Mouse (Mus musculus): Measurements from ENCODE around the gene Nfasc.

Nfasc gene

DNA sequence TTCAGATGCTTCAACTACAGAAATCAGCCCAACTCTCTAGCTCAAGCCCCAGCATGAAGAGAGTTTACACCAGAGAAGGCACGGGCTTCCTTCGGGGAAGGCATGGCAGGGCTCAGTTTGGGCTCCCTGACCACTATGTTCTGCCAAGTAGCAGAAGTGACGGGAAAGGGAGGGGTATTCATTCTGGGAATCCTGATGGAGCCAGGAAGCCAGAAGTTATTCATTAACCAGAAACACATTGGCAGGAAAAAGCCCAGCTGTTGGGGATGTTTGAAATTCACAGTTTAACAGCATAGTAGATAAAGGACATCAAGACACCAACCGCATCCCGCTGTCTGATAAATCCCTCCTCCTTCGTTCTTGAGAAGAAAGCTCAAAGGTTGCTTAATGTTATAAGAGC, 93.6 kb downstream of the Nfasc start:
- no peak for DNase-seq (ENCODE audit: low read depth, low spot score)

DNA sequence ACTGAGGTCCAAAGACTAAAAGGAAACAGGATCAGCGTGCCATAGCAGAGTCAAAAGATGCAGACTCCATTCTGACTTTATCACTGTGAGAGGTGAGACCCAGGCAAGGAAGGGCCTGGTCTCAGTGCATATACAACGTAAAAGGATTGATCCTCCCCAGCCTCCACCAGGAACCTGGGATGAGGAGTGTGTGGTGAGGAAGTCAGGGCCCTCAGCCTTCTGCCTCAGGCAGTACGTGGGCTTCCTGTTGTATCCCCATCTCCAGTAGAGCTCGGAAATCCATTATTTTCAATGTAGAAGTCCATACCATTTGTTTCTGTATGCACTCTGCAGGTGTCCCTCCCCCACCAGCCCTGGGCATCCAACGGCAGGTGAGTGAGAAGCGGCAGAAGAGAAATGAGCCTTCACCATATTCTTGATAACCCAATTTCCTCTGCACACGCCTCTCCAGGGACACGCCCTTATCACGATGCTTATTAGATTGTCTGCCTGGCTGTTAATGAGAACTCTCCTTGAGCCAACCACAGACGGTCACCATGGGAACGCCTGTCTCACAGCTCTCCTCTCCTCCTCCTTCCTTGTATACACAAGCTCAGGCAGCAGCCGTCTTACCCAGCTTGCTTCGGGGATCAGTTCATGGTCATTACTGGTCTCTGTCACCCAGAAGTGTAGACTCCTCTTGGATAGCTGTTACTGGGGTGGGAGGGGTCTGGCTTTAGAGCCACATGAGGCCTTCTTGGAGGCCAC, 100.4 kb downstream of the Nfasc start:
- DNase-seq (ENCODE audit: low read depth, low spot score): no peak

- no peak for DNase-seq (ENCODE audit: low read depth, low spot score)
Measured at GRCm38 (mm10) chr1:132640256-132640655, 101.3 kb downstream of the Nfasc start.

- DNase-seq (ENCODE audit: low read depth, low spot score): no peak
Measured at GRCm38 (mm10) chr1:132637346-132637745, 104.3 kb downstream of the Nfasc start.

GRCm38 (mm10) chr1:132629611-132630370, 111.8 kb downstream of the Nfasc start:
- DNase-seq (ENCODE audit: low read depth, low spot score): no peak

DNA sequence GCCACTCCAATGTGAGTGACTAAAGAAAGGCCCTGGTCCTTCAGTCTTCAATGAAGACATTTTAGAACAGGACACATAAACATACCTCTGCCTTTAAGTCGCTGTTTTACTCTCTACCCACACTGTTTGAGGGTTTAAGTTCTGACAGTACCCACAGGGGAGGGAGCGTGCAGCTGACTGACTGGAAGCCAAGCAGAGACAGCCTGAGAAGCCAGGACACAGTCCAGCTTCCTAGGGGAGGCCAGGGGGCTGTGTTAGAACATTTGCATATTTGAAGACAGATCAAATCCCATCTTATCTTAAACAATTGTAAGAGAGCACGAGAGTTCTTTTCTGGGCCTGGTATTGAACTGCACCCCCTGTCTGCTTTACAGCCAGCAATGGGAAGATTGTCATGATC, 113.0 kb downstream of the Nfasc start:
- DNase-seq (ENCODE audit: low read depth, low spot score): no peak

DNA sequence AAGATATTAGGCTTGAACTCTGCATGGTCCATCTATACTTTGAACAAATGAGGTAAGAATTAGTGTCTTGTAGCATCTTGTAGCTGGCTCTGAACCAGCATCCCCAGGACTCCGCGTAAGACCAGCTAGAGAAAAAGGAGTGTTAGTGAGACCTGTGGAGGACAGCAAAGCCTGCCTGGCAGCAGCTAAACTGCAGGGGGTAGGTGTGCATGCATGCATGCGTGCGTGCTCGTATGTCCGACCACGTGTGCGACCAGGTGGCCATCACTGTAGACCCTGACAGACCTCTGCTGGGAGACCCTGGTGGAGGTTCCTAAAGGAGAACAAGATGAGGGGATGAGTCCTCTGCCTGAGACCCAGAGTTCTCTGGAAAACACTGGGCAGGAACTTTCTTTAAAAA, 113.4 kb downstream of the Nfasc start:
- no peak for DNase-seq (ENCODE audit: low read depth, low spot score)

GRCm38 (mm10) chr1:132626125-132626756, 115.4 kb downstream of the Nfasc start:
- no peak for DNase-seq (ENCODE audit: low read depth, low spot score)

DNA sequence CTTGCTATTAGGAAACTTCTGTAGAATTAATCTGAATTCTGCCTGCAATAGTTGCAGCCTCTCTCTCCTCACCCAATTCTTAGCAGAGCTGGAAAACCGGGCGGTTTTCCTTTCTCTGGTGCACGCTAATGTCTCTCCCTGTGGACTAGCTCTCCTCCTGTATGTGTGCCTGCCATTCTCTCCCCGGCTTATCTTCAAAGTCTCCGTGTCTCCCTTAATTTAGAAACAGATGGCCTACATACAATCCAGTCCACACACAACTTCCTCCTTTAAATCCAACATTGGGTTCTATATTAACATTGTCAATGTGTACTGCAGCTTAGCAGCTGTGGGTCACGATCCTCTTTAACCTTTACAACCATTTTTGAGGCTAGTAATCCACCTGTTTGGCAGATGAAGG, 116.6 kb downstream of the Nfasc start:
- DNase-seq (ENCODE audit: low read depth, low spot score): no peak

GRCm38 (mm10) chr1:132624466-132624865, 117.1 kb downstream of the Nfasc start:
- no peak for DNase-seq (ENCODE audit: low read depth, low spot score)

DNA sequence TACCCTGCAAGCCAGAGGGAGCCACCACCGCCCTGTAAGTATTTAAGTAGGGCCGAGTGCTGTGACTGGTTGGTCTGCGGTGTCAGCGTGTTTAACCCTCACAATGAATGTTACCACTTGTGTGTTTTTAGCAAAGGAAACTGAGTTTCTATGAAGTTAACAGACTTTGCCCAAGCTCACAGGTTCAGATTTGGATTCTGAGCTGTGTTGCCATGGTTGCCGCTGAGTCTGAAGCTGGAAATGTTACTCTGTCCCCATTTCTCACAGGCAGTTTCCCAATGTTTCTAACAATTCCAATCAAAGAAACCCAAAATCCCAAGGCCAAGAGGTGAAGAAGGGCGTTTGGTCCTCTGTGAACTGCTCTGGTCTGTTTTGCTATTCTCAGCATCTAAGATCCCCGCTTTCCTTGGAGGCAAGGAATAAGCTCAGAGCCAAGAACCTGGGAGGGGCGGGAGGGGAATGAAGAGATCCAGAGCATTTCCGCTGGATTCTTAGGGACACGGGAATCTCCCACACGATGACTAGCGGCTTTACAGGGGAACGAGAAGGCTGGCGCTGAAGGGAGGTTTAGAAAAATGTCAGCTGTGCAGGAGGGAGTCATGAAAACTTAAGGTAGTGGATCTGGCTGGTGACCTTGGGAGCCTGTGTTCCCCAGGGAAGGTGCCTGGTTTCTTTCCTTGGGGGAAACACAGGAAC, 117.8 kb downstream of the Nfasc start:
- no peak for DNase-seq (ENCODE audit: low read depth, low spot score)

- no peak for DNase-seq (ENCODE audit: low read depth, low spot score)
Measured at GRCm38 (mm10) chr1:132612066-132612465, 129.5 kb downstream of the Nfasc start.

GRCm38 (mm10) chr1:132609048-132609634, 132.5 kb downstream of the Nfasc start:
- DNase-seq (ENCODE audit: low read depth, low spot score): peak; percentile 70

DNA sequence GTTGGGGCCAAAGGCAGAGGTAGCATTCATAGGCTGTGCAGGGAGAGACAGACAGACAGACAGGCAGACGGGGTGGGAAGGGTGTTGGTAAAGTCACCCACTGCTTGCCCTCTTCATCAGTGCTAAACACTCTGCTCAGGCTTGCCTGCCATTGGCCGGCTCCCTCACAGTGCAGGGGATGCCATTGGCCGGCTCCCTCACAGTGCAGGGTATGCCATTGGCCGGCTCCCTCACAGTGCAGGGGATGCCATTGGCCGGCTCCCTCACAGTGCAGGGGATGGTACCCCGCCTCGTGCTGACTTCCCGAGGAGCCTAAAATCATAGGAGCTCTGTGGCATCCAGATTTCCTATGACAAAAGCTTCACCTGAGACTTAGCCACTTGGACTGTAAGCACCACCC, 139.4 kb downstream of the Nfasc start:
- DNase-seq (ENCODE audit: low read depth, low spot score): no peak

- DNase-seq (ENCODE audit: low read depth, low spot score): no peak
Measured at GRCm38 (mm10) chr1:132598024-132598423, 143.6 kb downstream of the Nfasc start.

DNA sequence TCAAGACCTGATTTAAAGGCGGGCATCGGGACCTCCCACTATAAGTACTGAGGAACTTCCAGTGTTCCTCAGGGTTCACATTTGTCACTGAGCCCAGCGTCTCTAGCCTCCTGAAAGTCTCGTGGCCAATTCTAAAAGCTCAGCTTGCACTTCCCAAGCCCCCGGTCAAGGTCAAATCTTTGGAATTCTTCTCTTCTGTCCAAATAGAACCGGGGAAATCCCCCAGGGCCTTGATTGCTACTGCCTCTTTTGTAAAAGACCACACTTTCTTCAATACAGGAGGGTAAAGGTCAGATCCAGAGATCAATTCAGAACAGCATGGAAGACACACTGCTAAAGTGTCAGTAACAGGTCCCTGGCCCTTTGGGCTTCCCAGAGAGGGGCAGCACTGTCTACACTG, 145.9 kb downstream of the Nfasc start:
- DNase-seq (ENCODE audit: low read depth, low spot score): peak; percentile 66

GRCm38 (mm10) chr1:132594587-132594986, 147.0 kb downstream of the Nfasc start:
- peak; percentile 83 for DNase-seq (ENCODE audit: low read depth, low spot score)

- DNase-seq (ENCODE audit: low read depth, low spot score): no peak
Measured at GRCm38 (mm10) chr1:132592145-132592544, 149.5 kb downstream of the Nfasc start.

DNA sequence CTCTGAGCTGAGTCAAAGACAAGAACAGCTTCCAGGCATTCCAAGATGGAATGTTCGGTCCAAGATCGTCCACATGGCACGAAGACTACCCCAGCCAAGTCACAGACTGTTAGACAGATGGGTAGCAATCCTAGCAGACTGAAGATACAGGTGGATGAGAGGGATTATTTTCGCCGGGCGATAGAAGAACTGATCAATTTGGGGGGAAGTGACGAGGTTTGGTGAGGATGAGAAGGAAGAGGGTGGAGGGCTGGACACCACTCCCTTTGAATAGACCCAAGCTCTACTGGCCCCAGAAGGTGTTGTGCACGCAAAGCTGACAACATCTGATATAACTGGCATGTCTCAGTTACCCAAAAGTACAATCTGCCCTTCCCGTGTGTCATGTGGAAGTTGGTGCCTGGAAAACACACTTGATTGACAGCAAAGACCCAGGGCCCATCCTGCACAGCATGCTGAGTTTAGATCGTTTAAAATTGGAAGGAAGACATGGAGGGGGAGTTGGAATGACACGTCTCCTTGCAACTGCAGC, 150.1 kb downstream of the Nfasc start:
- DNase-seq (ENCODE audit: low read depth, low spot score): no peak

DNA sequence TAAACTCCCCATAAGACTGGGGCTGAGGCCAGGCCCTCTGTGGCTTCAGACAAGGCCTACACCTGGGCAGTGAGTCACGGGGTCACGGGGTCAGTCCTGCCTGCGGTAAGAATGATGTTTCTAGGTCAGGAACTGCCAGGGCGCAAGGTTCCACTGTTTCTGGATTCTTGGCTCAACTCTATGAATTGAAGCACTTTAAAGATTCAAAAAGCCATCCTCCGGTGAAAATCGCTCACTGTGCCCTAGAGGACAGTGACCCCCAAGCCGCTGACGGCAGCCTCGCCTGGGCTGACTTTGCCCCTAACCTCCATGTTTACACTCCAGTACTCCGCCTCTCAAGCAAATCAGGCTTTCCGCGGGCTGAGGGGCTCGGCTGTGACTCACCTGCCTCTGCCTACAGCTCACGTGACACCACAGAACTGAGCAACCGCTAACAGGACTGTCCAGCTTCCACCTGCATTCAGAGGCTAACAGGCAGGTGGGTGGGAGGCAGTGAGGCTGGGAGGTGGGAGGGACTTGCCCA, 154.9 kb downstream of the Nfasc start:
- peak; percentile 58 for DNase-seq (ENCODE audit: low read depth, low spot score)

- no peak for DNase-seq (ENCODE audit: low read depth, low spot score)
Measured at GRCm38 (mm10) chr1:132585376-132585775, 156.2 kb downstream of the Nfasc start.

Measured in ES-CJ7 (cell line).